Comparison of ENCODE assay signal across 9 mouse cellular contexts in genomic region chr7:117139245-117139970, GRCm38 (mm10).
DNase-seq lines count a peak whose midpoint lies in the region; ATAC-seq and TF ChIP-seq lines count a peak whose summit lies in the region.
"Had no signal": no experiment of that assay in that cellular context is flagged by ENCODE, and none has a peak within 500 bp of the region (broad histone marks: within the 10 kb centered on the region; RNA-seq: fewer than 3 reads in every experiment).

No protein-coding gene starts in this region.

- no peak overlapping the region for H3K4me3 ChIP-seq in limb, embryonic 10.5 days
- H3K4me3 ChIP-seq in neural tube, embryonic 14.5 days (ENCODE audit: low read depth, low read length), result no peak overlapping the region
- no peak overlapping the region for H3K4me3 ChIP-seq in intestine, postnatal 0 days (ENCODE audit: low read depth, low read length)
- H3K4me3 ChIP-seq: embryonic facial prominence, embryonic 15.5 days had no signal

- H3K27me3 ChIP-seq in limb, embryonic 10.5 days (ENCODE audit: low read depth, poor library complexity, severe bottlenecking), result no peaks in the 10 kb centered on the region
- H3K27me3 ChIP-seq in neural tube, embryonic 14.5 days (ENCODE audit: control insufficient read depth, insufficient read depth, low read length), result no peaks in the 10 kb centered on the region
- no peaks in the 10 kb centered on the region for H3K27me3 ChIP-seq in intestine, postnatal 0 days (replicated peaks; ENCODE audit: control insufficient read depth, insufficient read depth, low read length)
- H3K27me3 ChIP-seq: embryonic facial prominence, embryonic 15.5 days had no signal

- H3K36me3 ChIP-seq in limb, embryonic 10.5 days, result no peaks in the 10 kb centered on the region
- H3K36me3 ChIP-seq in neural tube, embryonic 14.5 days (ENCODE audit: control insufficient read depth, insufficient read depth, low read length), result no peaks in the 10 kb centered on the region
- H3K36me3 ChIP-seq in intestine, postnatal 0 days (ENCODE audit: control insufficient read depth, insufficient read depth), result no peaks in the 10 kb centered on the region
- H3K36me3 ChIP-seq: embryonic facial prominence, embryonic 15.5 days had no signal

- peak; percentile 21 for DNase-seq in adrenal gland, postnatal 14 days
- no peak for DNase-seq in adrenal gland, postnatal 4 days (ENCODE audit: low spot score in 2 of 2)
- peak; percentile 7 for DNase-seq in cerebellum, adult 11-12 months
- peak; percentile 42 for DNase-seq in forelimb bud, embryonic 11.5 days (ENCODE audit: low read depth, low spot score)
- DNase-seq in induced T-regulatory cell, adult 2 months (ENCODE audit: low read depth), result peak; percentile 55
- DNase-seq in limb, embryonic 10.5 days (ENCODE audit: low spot score), result peak; percentile 43

- no peak overlapping the region for H3K9ac ChIP-seq in neural tube, embryonic 14.5 days (replicated peaks; ENCODE audit: low read depth, low read length)
- no peak overlapping the region for H3K9ac ChIP-seq in intestine, postnatal 0 days (ENCODE audit: low read depth, low read length)
- H3K9ac ChIP-seq: embryonic facial prominence, embryonic 15.5 days had no signal

- H3K4me2 ChIP-seq in neural tube, embryonic 14.5 days (ENCODE audit: low read depth, low read length), result no peak overlapping the region
- H3K4me2 ChIP-seq in intestine, postnatal 0 days (replicated peaks; ENCODE audit: low read depth), result no peak overlapping the region
- H3K4me2 ChIP-seq: embryonic facial prominence, embryonic 15.5 days had no signal

- peaks cover 14% of the 10 kb centered on the region for H3K4me1 ChIP-seq in limb, embryonic 10.5 days
- 0 out of 2 replicates have a peak, but pooled peaks cover 8% of the 10 kb centered on the region for H3K4me1 ChIP-seq in neural tube, embryonic 14.5 days (ENCODE audit: control insufficient read depth, insufficient read depth, low read length)
- H3K4me1 ChIP-seq in intestine, postnatal 0 days (replicated peaks; ENCODE audit: control insufficient read depth, insufficient read depth, low read length), result no peaks in the 10 kb centered on the region

- no peaks in the 10 kb centered on the region for H3K9me3 ChIP-seq in limb, embryonic 10.5 days (replicated peaks)
- no peaks in the 10 kb centered on the region for H3K9me3 ChIP-seq in neural tube, embryonic 14.5 days (ENCODE audit: control insufficient read depth, low read length)
- H3K9me3 ChIP-seq in intestine, postnatal 0 days (ENCODE audit: control insufficient read depth), result no peaks in the 10 kb centered on the region
- H3K9me3 ChIP-seq: embryonic facial prominence, embryonic 15.5 days had no signal

- ATAC-seq in neural tube, embryonic 14.5 days (ENCODE audit: low read depth), result peak; percentile 90
- ATAC-seq in intestine, postnatal 0 days, result no peak; the same call in 1 of the 2 replicates

- H3K27ac ChIP-seq in limb, embryonic 10.5 days, result no peak overlapping the region
- no peak overlapping the region for H3K27ac ChIP-seq in neural tube, embryonic 14.5 days (ENCODE audit: low read depth, low read length)
- no peak overlapping the region for H3K27ac ChIP-seq in intestine, postnatal 0 days (ENCODE audit: low read depth, low read length)
- H3K27ac ChIP-seq: embryonic facial prominence, embryonic 15.5 days had no signal

- TF ChIP-seq CTCF in intestine, postnatal 0 days (IDR thresholded peaks at IDR 0.05; ENCODE audit: low read depth), result no peak

- 47% methylated on average over 5 of the region's 5 CpGs for WGBS in limb, embryonic 10.5 days
- WGBS in neural tube, embryonic 14.5 days, result 12% methylated on average over 5 of the region's 5 CpGs
- 22% methylated on average over 5 of the region's 5 CpGs for WGBS in intestine, postnatal 0 days

Comparison
In these comparisons a context has a peak if more than half of its experiments do, and no peak if none do; other contexts are left out.
1. DNase-seq: peak in adrenal gland, postnatal 14 days (single experiment), cerebellum, adult 11-12 months (single experiment), forelimb bud, embryonic 11.5 days (single experiment), induced T-regulatory cell, adult 2 months (single experiment) and limb, embryonic 10.5 days (single experiment); none in adrenal gland, postnatal 4 days (0 of 2).